Mouse (Mus musculus) embryo, embryonic 11 days (tissue): ENCODE measurements around the gene Selenom.

Source experiments
- DNase-seq: peaks from one replicate; pipeline ENCODE4 v3.0.0-alpha.2; 2015

Gene Selenom

DNA sequence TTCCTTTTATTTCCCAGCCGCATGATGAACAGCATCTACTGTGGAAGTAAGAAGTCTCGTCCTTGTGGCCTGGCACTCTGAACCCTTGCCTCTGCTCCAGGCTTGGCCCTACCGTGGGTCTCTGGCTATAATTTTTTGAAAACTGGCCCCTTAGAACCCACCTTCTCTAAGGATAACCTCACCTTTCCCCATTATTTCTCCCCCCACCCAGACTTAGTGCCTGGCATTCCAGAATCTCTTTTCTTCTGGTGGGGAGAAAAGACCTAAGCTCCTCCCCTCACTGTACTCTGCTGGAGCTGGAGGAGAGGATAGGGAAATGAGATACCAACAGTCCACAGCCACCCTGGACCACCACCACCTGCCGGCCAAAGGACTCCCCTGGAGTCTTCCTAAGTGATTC, 732 bp downstream of the Selenom start:
- DNase-seq, result no peak

DNA sequence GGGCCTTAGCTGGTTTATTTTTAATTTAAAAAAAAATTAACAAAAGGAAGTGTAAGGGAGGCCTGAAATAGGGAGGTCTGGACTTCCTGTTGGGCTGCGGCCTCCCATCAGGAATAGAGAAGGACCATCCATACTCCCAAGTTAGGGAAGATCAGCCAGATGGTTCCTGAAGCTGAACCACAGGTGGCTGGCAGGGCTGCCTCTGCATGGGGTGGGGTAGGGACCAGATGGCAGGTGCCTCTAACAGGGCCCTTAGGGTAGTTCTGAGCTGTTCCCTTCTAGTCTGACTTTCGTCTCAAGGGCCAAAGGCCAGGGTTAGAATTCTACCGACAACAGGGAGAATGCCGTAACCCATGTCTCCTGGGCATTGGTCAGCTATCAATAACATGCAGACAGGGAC, 1.2 kb downstream of the Selenom start:
- DNase-seq, result no peak

DNA sequence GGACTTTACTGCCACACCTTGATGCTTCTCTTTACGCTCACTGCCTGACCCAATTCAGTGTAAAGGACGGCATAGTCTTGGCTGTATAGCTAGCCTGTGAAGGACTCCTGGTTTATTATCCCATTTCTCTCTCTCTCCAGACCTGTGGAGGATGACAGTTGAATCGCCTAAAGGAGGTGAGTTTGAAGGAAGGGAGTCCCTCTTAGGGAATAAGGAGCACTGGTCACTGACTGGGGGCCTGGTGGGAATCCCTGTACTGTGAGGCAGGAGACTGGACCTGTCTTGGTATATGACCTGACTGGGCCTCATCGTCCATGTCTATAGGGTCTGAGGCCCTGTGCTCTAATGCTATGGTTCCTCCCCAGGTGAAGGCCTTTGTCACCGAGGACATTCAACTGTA, 1.6 kb downstream of the Selenom start:
- no peak for DNase-seq

DNA sequence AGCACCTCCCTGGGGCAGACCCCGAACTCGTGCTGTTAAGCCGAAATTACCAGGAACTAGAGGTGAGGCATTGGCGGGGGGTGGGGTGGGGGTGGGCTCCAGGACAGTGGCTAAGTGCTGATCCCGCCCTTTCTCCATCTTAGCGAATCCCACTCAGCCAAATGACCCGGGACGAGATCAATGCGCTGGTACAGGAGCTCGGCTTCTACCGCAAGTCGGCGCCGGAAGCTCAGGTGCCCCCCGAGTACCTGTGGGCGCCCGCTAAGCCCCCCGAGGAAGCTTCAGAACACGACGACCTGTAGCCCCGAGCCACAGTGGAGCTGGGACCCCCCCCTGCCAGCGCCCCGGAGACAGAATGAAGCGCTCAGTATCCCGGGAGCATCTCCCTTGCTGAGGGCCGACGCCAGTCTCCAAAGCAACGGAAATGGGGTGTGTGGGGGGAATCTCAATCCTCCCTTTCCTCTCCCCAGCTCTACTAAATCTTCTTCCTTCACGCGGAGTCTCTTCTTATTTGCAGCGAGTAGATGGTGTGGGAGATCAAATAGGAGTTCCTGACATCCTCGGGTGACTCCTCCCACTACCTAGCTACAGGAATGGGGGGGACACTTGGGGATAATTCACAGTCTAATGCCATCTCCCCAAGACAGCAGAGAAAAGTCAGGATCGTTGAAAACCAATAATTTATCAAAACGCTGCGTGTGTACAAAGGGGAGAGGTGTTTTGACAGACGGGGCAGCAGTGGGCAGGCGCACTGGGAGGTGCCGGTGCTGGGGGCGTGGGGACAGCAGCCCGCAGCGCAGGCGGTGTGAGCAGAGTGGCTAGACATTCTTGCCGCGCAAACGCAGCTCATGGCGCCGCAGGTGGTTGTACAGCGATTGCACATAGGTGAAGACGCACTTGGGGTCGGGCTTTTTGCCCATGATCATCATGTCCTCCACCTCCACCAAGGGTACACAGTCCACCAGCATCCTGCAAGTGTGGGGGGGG, 2.7 kb downstream of the Selenom start:
- DNase-seq, result peak; percentile 70

DNA sequence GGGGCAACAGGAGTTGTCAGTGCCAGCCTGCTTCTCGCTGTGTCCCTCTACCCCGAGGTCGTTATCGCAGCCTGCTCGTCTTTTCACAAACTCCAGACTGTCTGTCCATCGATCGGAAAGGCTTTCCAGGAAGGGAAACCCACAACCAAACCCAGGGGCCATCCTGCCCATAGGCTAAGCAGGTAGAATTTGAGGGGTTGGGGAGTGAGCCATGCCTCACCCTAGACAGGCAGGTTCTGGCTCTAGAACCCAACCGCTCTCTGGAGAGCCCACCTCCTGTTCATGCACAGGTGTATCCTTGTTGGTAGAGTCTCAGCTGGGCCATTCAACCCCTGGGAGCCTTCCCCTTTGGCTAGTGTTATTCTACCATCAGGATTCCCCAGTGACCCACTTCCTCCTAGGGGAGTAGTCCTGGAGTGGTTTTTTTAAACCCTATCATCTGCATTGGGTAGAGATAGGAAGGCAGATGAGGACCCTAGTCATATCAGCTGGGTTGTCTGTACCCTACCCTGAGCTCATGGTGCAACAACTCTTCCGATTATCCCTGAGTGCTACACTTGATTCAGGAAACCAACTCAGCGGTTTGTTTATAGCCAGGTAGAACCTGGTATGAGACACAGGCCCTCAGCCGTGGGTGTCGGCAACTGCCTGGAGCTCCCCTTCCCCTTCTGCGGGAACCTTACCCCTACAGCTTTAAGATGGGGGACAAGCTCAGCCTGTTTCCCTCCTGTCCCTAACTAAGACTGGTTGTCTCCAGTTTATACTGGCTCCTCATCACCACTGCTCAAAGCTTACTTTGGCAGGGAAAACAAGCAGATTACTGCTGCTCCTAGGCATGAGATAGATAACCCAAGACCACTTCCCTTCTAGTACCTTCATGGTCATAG, 3.6 kb downstream of the Selenom start:
- DNase-seq, result no peak

DNA sequence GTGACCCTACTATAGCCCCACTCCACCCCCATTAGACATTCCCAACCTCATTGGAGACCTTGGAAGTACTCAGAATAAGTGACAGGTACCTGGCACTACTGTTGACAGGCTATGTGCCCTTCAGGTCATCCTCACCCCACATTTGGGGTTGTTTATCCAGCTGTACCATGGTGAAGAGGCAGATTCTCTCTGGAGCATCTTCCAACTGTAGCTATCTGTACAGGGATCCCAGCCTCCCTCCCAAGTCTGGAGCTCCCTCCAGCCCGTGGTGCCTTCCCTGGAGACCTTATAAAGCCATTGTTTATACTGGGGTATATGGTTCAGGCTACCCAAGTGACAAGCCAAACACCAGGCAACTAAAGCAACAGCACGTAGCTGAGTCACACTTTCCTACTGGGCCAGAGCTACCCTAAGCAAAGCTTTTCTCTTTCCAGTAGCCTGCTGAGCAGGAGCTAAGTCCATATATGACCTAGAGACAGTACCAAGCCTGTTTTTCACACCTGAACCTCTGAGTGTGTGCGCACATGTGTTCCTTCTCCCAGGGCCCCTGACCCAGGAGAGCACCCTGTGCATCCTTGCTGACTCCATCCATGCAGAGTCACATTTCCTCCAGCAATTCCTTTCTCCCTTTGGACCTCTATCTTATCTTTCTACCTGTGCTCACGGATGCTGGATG, 4.7 kb downstream of the Selenom start:
- no peak for DNase-seq

DNA sequence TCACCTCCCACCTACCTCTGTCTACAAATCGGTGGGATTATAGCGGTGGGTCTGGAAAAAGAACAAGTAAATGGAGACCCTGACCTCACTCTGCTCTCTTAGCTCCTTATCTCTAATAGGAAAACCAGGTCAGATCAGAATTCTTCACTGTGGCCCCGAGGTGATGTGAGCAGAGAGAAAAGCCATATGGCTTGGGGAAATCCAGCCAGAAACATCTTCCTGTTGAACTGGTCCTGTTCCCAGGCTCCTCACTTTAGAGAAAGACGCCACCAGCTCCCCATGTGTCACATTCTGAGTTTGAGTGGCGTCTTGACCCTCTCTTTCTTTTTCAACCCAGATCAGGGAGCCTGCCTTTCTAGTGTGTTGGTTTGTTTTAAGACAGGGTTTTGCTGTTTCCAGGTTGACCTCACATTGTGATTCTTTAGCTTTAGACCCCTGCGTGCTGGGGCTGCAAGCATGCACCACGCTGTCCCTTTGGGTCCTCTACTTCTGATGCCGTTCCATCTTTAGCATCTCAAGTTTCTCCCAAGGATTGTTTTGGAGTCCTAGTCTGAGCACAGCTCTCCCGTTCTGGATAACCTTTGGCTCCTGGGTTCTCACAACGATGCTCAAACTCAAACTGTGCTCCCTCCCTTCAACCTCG, 5.4 kb downstream of the Selenom start:
- DNase-seq, result no peak

DNA sequence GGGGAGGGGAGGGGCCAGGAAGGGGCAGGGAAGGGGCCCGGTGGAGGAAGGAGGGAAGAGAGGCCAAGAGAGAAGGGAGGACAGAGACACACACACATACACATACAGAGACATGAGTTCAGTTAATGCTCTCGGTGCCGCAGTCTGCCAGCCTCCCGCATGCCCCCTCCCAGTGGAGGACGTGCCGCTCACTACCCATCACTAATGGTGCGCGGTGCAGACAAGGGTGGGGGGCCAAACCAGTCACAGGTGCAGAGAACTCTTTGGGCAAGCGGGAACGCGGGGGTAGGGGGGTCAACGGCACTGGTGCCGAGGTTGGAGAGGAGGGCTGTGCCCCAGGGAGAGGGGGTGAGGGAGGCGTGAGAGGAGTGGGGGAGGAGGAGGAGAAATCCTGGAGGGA, 6.4 kb downstream of the Selenom start:
- no peak for DNase-seq

DNA sequence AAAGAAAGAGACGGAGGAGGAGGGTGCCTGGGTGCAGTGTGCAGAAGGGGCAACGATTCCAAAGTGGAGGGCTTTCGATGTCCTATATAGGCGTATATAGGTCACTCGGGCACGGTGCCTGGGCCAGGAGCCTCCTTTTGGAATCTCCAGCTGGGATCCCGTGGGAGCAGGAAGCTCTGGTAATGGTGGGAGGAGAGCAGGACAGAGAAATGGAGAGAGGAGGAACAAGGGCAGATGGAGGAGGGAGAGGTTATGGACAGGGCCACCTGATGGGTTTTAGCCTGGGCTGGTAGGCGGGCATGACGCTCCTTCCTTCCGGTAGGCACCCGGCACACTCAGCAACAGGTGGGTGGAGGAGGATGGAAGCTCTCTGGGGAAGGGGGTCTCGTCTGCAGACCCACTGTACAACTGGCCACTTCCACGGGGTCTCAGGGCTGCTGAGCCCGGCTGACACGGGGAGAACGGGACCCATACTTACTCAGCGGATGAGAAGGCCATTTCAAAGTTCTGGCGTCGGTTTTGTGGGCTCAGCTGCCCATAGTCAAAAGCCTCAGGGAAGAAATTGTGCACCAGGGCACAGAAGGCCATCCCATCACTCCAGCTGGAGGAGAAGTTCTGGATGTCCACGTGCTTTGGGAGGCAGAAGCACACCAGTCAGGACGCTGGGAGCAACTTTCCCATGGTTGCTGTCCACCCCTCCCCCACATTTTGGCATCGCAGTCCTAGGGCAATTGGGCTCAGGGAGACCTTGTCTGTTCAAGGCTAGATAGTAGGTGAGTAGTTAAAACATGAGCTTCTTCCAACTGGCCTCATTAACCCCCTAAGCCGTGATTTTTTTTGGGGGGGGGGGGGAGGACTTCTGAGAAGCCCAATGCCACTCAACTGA, 7.1 kb downstream of the Selenom start:
- DNase-seq, result no peak

DNA sequence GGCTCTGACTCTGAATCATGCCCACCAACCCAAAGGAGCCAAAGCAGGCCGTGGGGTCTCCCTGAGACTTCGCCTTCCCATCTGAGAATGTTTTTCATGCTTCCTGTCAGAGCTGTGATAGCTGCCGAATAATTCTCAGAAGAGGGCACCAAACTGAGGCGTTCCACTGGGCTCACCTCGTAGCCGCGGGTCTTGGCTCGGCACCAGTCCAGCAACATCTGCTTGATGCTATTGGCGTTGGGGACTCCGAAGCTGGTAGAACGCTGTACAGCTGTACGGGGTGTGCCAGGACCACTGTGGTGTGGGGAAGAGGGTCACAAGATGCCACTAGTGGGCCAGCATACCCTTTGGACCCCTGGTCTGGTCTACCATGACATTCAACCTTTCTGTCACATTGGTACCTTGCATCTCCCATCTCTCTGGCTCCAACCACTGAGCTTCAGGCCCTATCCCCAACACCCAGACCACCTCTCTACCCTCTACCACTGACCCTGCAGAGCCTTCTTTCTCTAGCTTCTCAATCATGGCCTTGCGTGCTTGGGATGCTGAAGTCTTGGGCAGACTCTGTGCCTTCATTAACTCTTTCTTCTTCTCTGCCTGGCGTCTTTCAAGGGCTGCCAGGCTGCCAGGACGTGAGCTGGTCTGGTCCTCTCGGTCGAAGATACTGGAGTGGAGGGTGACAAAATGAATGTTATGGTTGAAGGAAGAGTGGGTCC, 8.0 kb downstream of the Selenom start:
- no peak for DNase-seq

DNA sequence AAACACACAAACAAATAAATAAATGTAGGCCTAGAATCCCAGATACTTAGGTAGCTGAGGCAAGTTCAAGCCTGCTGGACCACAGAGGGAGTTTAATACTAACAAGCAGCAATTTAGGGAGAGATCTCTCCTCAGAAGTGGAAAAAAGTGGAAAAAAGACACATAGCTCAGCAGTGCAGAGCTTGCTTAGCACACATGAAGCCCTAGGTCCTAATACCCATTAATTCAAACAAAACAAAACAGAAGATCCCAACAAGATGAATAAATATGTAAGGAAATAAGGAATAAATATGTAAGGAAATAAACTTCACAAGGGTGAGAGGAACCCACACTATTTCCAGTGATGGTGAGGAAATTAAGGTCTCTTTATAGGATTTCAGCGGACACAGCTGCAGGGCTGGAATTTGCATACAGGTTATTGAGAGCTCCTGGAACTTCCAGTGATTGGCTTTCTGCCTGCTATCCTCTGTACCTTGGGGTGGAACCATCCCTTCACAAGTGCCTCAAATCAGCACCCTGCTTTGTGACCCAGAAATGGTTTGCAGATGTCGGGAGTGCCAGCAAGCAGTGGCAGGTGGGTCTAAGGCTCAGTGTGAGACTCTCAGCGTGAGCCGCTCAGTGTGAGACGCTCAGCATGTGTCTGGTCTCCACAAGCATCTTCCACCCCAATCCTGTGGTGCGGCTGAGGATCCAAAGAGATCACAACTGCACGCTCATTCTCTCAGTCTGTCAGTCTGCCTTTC, 9.5 kb downstream of the Selenom start:
- DNase-seq, result no peak

DNA sequence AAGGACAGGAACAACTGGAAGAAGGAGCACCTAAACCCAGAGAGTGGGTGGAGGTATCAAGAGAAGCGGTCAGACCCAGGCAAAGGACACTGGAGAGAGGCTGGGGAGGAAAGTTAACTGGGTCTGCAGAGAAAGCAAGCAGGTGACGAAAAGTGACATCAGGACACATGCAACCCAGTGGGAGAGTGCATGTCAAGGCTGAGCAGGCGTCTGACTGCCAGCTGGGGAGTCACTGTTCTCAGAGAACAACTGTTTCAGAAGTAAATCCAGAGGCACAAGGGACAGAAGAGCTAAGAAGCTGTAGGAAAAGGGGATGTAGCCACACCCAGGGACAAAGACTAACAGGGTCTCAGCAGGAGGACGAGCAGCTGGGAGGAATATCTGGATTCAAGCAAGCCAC, 11.1 kb downstream of the Selenom start:
- no peak for DNase-seq

DNA sequence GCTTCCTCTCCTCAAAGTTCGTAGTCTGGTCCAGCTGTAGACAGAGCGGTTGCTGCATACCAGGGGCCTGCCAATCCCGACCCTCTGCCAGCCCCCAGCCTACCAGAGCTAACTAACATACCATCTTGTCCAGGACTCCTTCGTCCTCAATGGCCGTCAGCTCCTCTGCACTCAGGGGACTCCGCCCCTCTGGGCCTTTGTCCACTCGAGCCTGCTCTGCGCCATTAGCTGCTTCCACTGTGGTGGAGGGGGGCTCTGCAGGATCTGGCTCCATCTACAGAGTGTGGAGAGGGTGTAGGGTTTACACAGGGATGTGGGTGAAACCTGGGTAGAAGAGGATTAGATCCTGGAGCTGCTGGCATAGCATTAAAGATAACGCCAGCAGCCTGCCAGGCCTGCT, 11.7 kb downstream of the Selenom start:
- no peak for DNase-seq

DNA sequence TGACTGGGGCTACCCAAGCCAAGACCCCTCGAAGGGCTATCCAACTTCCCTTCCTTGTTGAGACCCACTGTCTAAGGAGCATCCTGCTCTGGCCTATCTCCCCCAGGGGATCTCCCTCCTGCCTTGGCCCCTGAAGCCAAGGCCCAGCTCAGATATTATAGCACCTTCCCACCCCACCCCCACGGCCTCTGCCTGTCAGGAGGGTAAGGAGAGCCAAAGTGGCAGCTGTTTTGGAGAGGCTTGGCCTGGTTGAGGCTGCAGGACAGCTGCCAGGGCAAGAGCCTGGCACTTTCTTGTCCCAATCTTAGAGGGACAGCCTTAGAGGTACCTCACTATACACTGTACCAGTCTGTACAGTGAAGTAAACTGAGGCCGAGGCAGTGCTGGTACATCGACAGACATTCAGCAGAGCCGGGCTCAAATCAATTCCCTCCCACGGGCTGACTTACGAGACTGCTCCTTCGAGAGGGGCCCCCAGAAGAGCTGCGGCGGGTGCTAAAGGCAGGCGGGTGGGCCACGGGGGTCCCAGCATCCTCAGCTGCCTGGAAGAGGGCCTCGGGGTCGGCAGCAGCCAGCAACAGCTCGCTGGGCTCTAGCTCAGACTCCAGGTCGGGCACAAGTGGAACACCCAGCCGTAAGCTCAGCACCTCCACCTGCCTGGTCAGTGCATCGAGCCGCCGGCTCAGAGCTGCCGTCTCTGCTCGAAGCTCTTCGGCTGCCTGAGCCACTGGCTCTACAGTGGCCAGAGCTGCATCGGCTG, 12.7 kb downstream of the Selenom start:
- no peak for DNase-seq

DNA sequence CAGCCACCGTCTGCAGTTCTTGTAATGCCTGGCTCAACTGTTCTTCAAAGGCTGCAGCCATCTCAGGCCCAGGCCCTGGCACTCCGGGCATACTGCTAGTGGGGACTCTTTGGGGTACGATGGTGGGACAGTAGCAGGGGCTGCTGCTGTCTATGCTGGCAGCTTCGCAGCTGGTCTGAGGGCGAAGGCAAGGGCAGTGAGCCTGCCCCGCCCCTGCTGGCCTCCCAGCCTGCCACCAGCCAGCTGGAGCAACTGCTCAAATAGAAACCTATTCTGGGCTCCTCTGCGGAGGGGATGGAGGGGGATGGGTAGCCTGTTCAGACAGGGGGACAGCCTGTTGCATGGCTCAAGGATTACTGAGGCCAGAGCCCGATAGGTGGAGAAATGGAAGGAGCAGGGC, 13.3 kb downstream of the Selenom start:
- DNase-seq, result no peak

DNA sequence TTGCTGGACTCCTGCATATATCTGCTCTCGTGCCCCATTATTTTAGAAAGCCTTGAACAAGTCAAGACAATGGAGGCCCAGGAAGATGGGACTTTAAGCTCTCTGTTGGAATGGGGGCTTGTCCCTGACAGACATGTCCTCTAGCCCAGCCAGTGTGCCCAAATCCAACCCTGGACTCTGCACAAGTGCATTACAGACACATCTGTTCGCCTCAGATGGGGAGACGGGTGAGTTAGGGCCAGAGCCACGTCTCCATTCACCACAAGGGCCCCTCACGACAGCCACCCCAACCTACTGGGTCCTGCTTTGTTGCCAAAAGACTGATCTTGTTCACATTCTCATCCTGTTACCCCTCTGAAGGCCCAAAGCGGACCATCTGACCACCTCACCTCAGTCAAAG, 13.7 kb downstream of the Selenom start:
- no peak for DNase-seq

DNA sequence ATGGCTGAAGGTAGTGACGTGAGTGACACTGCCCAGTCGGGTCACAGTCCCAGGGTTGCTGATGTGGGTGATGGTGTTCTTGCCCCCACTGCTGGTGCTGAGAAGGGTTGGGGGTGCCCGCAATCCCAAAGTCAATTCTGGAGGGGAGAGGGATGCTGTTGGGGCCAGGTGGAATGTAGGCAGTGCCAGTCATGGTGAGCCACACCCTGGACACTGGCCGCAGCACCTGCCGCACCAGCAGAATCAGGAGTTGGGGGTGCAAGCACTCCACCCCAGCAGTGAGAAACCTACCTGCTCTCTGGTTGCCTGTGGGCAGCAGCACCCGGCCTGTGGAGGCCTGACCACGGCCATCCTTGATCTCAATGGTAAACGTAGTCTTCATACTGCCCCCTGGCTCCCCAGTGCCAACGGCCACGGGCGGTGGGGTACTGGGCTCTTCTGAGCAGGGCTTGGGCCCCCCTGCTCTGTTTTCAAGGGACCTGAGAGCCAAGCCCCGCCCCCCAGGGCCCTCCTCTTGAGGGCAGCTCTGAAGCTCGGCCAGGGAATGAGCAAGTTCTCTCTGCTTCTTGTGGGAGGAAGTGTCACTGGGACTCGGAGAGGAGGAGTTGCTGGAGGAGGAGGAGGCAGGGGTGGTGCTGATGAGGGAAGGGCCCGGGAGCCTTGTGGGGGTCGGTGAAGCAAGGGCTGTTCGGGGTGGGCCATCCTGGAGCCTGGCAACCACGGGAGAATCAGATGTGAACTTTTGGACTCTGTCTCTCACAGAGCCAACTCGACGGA, 15.2 kb downstream of the Selenom start:
- DNase-seq, result no peak

DNA sequence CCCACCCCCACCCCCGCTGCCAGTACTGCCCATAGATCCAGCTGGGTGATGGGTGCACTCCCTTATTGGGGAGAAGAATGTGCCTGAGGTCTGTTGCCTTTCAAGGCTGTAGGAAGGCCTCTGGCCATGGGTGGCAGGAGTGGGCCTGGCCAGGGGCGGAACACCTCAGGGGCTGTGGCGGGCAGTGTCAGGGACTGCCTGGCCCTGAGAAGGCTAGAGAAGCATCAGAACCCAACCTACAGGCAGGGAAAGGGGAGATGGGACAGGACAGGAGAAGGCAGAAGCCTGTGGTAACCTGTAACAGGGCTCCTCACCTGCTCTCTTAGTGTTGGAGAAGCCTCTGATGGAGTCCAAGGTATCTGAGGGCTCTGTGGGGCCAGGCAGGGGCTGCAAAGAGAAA, 16.2 kb downstream of the Selenom start:
- no peak for DNase-seq

DNA sequence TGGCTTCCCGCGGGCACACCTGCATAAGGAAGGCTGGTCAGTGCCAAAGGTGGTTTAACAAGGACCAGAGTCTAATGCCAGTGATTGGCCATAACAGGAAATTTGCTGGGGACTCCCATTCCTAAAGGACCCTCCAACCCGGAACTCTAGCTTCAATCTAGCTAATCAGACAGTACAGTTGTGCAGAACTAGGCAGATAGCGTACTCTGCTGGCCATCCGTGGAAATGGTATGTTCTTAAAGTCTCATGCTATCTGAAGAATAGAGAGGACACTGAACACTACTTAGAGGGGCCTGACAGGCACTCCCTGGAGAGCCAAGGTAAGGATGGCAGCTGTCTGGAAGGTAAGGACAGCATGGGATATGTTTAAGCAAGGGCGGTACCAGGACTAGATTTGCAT, 17.1 kb downstream of the Selenom start:
- no peak for DNase-seq
